Mouse (Mus musculus) forebrain, embryonic 13.5 days (tissue): ENCODE data around the gene Suco. TPM values are rescaled to one million over a fixed set of nuclear protein-coding genes. Genes with fewer than 3 reads are reported as not detected.

Experiments used
- ATAC-seq: fragments of 200-750 bp; cut with Nextera tagmentation; 2 replicates; pipeline ENCODE4 v1.8.0; 2017
- H3K27ac ChIP-seq: fragments of 300-500 bp; sonication (generic); 2 replicates; pipeline ENCODE4 v1.5.1; 2015; ENCODE audit warnings: inconsistent platforms, mild to moderate bottlenecking, moderate library complexity
- H3K27me3 ChIP-seq: fragments of 300-500 bp; sonication (generic); 2 replicates; pipeline ENCODE4 v1.6.1; 2015; ENCODE audit warnings: mild to moderate bottlenecking, inconsistent platforms
- H3K36me3 ChIP-seq: fragments of 300-500 bp; sonication (generic); 2 replicates; pipeline ENCODE4 v1.6.1; 2015; ENCODE audit warnings: mild to moderate bottlenecking, inconsistent platforms; ENCODE audit not compliant: poor library complexity, severe bottlenecking
- H3K4me1 ChIP-seq: fragments of 300-500 bp; sonication (generic); 2 replicates; pipeline ENCODE4 v1.6.1; 2015; ENCODE audit warnings: inconsistent platforms
- H3K4me2 ChIP-seq: fragments of 300-500 bp; sonication (generic); 2 replicates; pipeline ENCODE4 v1.6.1; 2015; ENCODE audit warnings: inconsistent platforms, mild to moderate bottlenecking, moderate library complexity
- H3K4me3 ChIP-seq: fragments of 300-500 bp; sonication (generic); 2 replicates; pipeline ENCODE4 v1.5.1; 2015; ENCODE audit warnings: mild to moderate bottlenecking, inconsistent platforms
- H3K9ac ChIP-seq: fragments of 300-500 bp; sonication (generic); 2 replicates; pipeline ENCODE4 v1.6.1; 2015; ENCODE audit warnings: mild to moderate bottlenecking, inconsistent platforms
- H3K9me3 ChIP-seq: fragments of 300-500 bp; sonication (generic); replicated peaks from 2 replicates; pipeline ENCODE4 v1.6.1; 2016; ENCODE audit warnings: inconsistent platforms
- WGBS: fragments of 180-500 bp; shearing (Covaris S2); methylation state at CpG from one replicate; pipeline ENCODE4 v1.1.7; 2015; 5-methylcytosine and 5-hydroxymethylcytosine counted together
- polyA plus RNA-seq: library from polyadenylated mRNA; unstranded; fragments of >200 nt; fragmentation: Nextera tagmentation; extraction: Ambion mirVana; gene quantifications from 2 replicates; pipeline ENCODE4 v1.2.1, GENCODE M21; 2015

Gene Suco
- polyA plus RNA-seq, 1 experiment from 2014 or later: 33.2 TPM

DNA sequence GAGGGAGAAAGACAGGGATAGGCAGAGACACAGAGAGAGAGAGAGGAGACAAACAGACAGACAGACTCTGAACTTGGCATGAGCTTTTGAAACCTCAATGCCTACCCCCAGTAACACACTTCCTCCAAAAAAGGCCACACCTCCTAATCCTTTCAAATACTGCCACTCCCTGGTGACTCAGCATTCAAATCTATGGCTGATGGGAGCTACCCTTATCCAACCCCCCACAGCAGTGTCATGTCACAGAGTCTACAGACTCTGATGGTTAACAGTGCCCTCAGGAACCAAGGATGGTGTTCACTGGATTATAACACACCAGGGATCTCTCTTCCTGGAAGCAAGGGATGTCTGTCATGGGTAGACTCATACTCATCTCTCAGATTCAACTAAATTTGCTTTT, 76.7 kb downstream of the Suco start:
- Histone ChIP-seq H3K4me2 (no peak overlapping the region), H3K36me3 (no peaks in the 10 kb centered on the region), H3K9me3 (no peaks in the 10 kb centered on the region), H3K4me3 (no peak overlapping the region), H3K27ac (no peak overlapping the region), H3K9ac (no peak overlapping the region), H3K4me1 (no peaks in the 10 kb centered on the region), H3K27me3 (no peaks in the 10 kb centered on the region)
- ATAC-seq: no peak

DNA sequence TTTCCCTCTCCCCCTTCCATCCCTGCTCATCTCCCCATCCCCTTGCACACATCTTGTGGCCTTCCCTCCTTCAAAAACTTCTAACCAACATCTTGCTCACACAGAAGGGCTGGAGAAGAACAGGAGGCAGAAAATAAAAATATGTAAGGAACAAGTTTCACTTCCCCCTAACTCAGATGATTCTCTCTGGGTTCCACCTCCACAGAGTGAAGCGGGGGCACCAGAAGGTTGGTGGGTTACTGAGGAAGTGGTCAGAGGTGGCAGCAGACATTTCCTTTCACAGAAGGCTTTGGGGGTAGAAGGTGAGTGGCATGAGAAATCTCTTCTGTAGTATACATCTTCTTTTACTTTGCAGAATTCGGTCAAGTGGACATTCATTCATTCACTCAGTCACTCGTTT, 77.6 kb downstream of the Suco start:
- ATAC-seq: no peak
- Histone ChIP-seq H3K4me2 (no peak overlapping the region), H3K9ac (no peak overlapping the region), H3K36me3 (no peaks in the 10 kb centered on the region), H3K4me1 (no peaks in the 10 kb centered on the region), H3K27ac (no peak overlapping the region), H3K4me3 (no peak overlapping the region), H3K9me3 (no peaks in the 10 kb centered on the region), H3K27me3 (no peaks in the 10 kb centered on the region)
- WGBS: 89% methylated on average over 3 of the region's 3 CpGs

- Histone ChIP-seq H3K4me1 (no peaks in the 10 kb centered on the region), H3K27me3 (no peaks in the 10 kb centered on the region), H3K36me3 (no peaks in the 10 kb centered on the region), H3K4me3 (no peak overlapping the region), H3K27ac (no peak overlapping the region), H3K9me3 (no peaks in the 10 kb centered on the region), H3K9ac (no peak overlapping the region), H3K4me2 (no peak overlapping the region)
- ATAC-seq: no peak
- WGBS: 87% methylated on average over 10 of the region's 10 CpGs
Observed at GRCm38 (mm10) chr1:161794447-161795211, 81.9 kb downstream of the Suco start.

DNA sequence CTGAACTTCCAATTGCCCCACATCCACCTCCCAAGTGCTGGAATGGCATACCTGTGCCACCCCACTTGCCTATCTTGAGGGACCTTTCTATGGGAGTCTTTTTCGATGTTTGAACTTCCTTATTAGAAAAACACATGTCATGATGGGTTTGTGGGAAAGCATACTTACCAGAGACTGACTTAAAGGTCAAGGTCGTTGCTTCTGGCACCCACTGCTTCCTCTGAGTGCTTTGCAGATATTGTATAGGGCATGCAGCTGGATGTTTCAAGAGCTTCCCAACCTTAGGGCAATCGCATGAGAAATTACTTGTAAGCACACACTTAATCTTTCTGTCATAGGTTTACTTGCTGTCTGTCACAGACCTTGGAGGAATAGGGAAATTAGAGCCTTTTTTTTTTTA, 83.2 kb downstream of the Suco start:
- H3K9ac ChIP-seq: no peak overlapping the region
- ATAC-seq: no peak
- no peaks in the 10 kb centered on the region for H3K9me3 ChIP-seq
- H3K4me2 ChIP-seq: no peak overlapping the region
- no peaks in the 10 kb centered on the region for H3K36me3 ChIP-seq
- H3K4me1 ChIP-seq: no peaks in the 10 kb centered on the region
- no peaks in the 10 kb centered on the region for H3K27me3 ChIP-seq
- H3K27ac ChIP-seq: no peak overlapping the region
- 90% methylated on average over 3 of the region's 3 CpGs for WGBS
- H3K4me3 ChIP-seq: no peak overlapping the region

GRCm38 (mm10) chr1:161792687-161792969, 83.9 kb downstream of the Suco start:
- Histone ChIP-seq H3K4me1 (no peaks in the 10 kb centered on the region), H3K9ac (no peak overlapping the region), H3K9me3 (no peaks in the 10 kb centered on the region), H3K27me3 (no peaks in the 10 kb centered on the region), H3K4me3 (no peak overlapping the region), H3K36me3 (no peaks in the 10 kb centered on the region), H3K4me2 (no peak overlapping the region), H3K27ac (no peak overlapping the region)
- 94% methylated on average over 4 of the region's 4 CpGs for WGBS
- ATAC-seq: no peak

GRCm38 (mm10) chr1:161791854-161792686, 84.4 kb downstream of the Suco start:
- 87% methylated on average over 8 of the region's 8 CpGs for WGBS
- Histone ChIP-seq H3K36me3 (no peaks in the 10 kb centered on the region), H3K4me3 (no peak overlapping the region), H3K4me1 (no peaks in the 10 kb centered on the region), H3K27ac (no peak overlapping the region), H3K9me3 (no peaks in the 10 kb centered on the region), H3K4me2 (no peak overlapping the region), H3K9ac (no peak overlapping the region), H3K27me3 (no peaks in the 10 kb centered on the region)
- ATAC-seq: no peak

DNA sequence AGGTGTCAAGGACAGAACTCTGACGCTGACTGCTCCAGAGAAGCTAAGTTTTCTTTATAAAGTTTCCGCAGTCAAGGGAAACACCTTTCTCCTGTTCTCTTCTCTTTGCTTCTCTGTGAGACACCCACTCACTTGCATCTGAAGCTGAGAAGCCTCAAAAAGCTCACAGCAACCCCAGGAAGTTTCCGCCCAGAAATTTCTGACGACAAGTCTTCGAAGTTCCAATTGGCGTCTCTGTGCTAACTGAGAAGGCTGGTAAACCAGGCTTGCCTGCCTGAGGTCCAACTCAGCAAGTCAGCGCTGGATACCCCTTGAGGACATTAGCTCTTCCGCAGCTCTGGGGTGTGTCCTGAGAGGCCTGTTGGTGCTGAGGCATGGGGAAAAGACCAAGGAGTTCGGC, 88.1 kb downstream of the Suco start, which contains the start of gene Fasl:
Fasl (minus strand) TSS at position 157 of the 400 bp plus-strand sequence.
- Histone ChIP-seq H3K27me3 (no peaks in the 10 kb centered on the region), H3K9me3 (no peaks in the 10 kb centered on the region), H3K36me3 (no peaks in the 10 kb centered on the region), H3K9ac (no peak within 1 kb of the TSS), H3K4me3 (no peak within 1 kb of the TSS), H3K4me2 (no peak within 1 kb of the TSS), H3K4me1 (no peaks in the 10 kb centered on the region), H3K27ac (no peak within 1 kb of the TSS)
- WGBS: 91% methylated on average over 9 of the region's 9 CpGs
- no peak for ATAC-seq

- H3K9ac ChIP-seq: no peak overlapping the region
- no peak overlapping the region for H3K27ac ChIP-seq
- H3K4me1 ChIP-seq: no peaks in the 10 kb centered on the region
- no peak overlapping the region for H3K4me3 ChIP-seq
- H3K4me2 ChIP-seq: no peak overlapping the region
- no peak for ATAC-seq
- H3K9me3 ChIP-seq: no peaks in the 10 kb centered on the region
- WGBS: 85% methylated on average over 2 of the region's 2 CpGs
- no peaks in the 10 kb centered on the region for H3K36me3 ChIP-seq
- no peaks in the 10 kb centered on the region for H3K27me3 ChIP-seq
Observed at GRCm38 (mm10) chr1:161782725-161783124, 93.8 kb downstream of the Suco start.

GRCm38 (mm10) chr1:161781594-161781993, 94.9 kb downstream of the Suco start:
- no peak overlapping the region for H3K4me2 ChIP-seq
- H3K9me3 ChIP-seq: no peaks in the 10 kb centered on the region
- no peak for ATAC-seq
- no peaks in the 10 kb centered on the region for H3K4me1 ChIP-seq
- H3K4me3 ChIP-seq: no peak overlapping the region
- H3K9ac ChIP-seq: no peak overlapping the region
- H3K27me3 ChIP-seq: no peaks in the 10 kb centered on the region
- WGBS: 91% methylated on average over 5 of the region's 5 CpGs
- no peaks in the 10 kb centered on the region for H3K36me3 ChIP-seq
- H3K27ac ChIP-seq: no peak overlapping the region

DNA sequence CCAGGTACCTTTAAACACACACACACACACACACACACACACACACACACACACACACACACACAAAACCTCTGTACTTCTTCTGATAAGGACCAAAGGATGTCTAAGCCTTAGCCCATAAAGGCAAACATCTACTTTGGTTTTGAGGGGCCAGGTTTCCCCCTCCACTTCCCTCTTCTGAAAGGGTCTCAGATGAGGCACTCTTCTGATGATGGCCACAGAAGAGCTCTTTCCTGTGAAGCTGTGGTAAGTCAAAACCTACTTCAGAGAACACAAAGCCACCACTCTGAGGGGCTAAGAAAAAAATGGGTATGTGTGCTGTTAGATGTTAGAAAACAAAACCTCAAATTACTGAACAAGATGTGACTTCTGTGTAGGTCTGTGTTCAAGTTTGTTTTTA, 97.4 kb downstream of the Suco start:
- no peaks in the 10 kb centered on the region for H3K4me1 ChIP-seq
- no peaks in the 10 kb centered on the region for H3K9me3 ChIP-seq
- H3K9ac ChIP-seq: no peak overlapping the region
- H3K27ac ChIP-seq: no peak overlapping the region
- no peak for ATAC-seq
- no peak overlapping the region for H3K4me3 ChIP-seq
- no peak overlapping the region for H3K4me2 ChIP-seq
- H3K27me3 ChIP-seq: no peaks in the 10 kb centered on the region
- no peaks in the 10 kb centered on the region for H3K36me3 ChIP-seq

GRCm38 (mm10) chr1:161775151-161775550, 101.3 kb downstream of the Suco start:
- no peak for ATAC-seq
- no peak overlapping the region for H3K4me3 ChIP-seq
- H3K27me3 ChIP-seq: no peaks in the 10 kb centered on the region
- H3K4me1 ChIP-seq: no peaks in the 10 kb centered on the region
- no peaks in the 10 kb centered on the region for H3K36me3 ChIP-seq
- no peak overlapping the region for H3K9ac ChIP-seq
- no peak overlapping the region for H3K27ac ChIP-seq
- no peak overlapping the region for H3K4me2 ChIP-seq
- 88% methylated on average over 6 of the region's 6 CpGs for WGBS
- no peaks in the 10 kb centered on the region for H3K9me3 ChIP-seq

DNA sequence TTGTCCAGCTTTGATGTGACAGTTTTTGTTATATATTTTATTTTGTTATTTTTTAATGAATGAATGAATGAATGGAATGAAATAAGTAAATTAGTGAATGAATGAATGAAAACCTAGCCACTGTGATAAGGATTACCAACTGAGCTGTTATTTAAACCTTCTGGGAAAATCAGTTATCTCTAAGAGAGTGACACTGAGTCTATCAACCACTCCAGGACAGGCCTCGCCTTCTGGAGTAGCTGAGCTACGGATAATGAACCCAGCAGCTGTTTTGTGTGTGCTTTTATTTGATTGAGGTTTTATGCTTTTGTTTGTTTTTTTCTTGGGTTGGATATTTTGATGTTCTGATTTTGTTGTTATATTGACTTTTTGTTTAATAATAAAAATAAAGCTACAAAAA, 105.2 kb downstream of the Suco start:
- H3K9ac ChIP-seq: no peak overlapping the region
- no peaks in the 10 kb centered on the region for H3K27me3 ChIP-seq
- H3K27ac ChIP-seq: no peak overlapping the region
- H3K36me3 ChIP-seq: no peaks in the 10 kb centered on the region
- H3K4me1 ChIP-seq: no peaks in the 10 kb centered on the region
- WGBS: 82% methylated on average over 2 of the region's 2 CpGs
- H3K4me2 ChIP-seq: no peak overlapping the region
- no peaks in the 10 kb centered on the region for H3K9me3 ChIP-seq
- no peak for ATAC-seq
- no peak overlapping the region for H3K4me3 ChIP-seq

DNA sequence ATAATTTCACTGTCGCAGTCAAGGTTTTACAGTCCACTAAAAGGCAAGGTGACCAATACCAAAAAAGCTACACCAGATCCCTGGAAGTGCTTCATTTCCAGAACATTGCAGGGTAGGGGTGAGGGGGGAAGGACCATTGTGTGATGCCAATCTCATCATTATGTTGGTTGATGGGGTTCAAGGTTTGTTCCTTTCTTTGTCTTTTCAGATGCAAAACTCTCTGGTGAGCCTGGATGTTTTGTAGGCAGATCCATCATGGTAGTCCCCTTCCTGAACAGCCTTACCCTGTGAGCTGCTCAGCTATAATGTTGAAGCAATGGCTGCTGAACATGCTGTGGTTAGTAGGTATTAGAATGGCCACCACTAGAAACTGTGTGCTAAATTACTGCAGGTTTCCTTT, 107.2 kb downstream of the Suco start:
- no peak for ATAC-seq
- Histone ChIP-seq H3K4me3 (no peak overlapping the region), H3K27me3 (no peaks in the 10 kb centered on the region), H3K36me3 (no peaks in the 10 kb centered on the region), H3K9ac (no peak overlapping the region), H3K4me1 (no peaks in the 10 kb centered on the region), H3K27ac (no peak overlapping the region), H3K4me2 (no peak overlapping the region), H3K9me3 (no peaks in the 10 kb centered on the region)
- WGBS: 98% methylated on average over 1 of the region's 1 CpGs
